Mouse (Mus musculus) left cerebral cortex, adult 11 months (tissue): Measurements from ENCODE around the gene Pik3r1.

ENCODE experiments used
- DNase-seq: peaks from one replicate; pipeline ENCODE4 v3.0.0; 2022; ENCODE audit warnings: low spot score

Pik3r1 gene

DNA sequence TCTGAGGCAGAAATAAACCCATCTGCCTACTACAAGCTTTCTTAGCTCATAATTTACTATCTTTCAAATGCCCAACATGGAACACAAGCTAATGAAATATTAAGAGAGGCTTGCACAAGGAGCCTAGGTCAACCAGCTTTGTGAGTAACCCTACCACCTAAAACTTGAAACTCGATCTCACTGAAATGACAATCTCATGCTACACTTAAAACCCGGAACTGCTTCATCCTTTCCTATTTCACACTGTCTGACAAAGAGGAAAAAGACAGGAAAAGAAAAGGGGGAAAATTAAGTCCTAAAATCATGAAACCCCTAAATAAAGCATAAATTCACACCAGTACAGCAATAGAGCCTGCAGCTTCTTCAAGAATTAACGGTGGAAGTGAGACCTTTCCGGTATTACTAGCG is 1.4 kb downstream of the Pik3r1 start:
- no peak for DNase-seq

DNA sequence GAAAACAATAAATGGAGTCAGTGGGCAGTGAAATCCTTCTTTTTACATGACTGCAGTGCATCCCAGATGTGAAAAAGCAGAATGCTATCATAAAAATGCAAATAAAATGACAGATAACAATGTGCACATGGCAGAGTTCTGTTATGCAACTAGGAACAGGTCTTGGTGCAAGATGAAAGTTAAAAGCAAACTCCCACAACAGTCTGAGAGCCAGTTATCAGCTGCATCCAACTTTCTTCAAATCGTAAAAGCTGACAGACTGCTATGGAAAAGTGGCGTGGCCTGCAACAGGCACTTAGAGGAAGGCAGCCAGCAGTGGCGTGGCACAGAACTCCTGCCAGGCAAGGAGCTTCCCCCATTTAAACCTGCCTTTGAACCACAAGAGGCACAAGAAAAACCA is 2.0 kb downstream of the Pik3r1 start:
- DNase-seq, result no peak

DNA sequence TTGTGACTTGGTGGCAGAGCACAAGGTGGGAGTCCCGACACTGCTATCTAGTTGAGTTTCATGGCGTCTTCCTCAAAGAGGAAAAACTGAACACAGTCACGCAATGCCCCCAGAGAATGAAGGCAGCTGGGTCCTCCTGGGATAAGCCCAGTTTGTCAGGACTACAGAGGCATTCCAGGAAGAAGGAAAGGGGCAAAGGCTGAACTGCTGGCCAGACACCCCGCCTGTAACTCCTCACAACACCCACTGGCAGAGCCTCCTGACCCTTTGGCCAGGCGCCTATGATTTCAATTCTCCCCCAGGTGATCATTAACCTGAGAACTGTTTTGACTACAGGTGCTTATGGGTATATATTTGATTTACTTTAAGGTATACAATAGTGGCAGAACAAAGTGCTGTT is 3.9 kb downstream of the Pik3r1 start:
- no peak for DNase-seq

DNA sequence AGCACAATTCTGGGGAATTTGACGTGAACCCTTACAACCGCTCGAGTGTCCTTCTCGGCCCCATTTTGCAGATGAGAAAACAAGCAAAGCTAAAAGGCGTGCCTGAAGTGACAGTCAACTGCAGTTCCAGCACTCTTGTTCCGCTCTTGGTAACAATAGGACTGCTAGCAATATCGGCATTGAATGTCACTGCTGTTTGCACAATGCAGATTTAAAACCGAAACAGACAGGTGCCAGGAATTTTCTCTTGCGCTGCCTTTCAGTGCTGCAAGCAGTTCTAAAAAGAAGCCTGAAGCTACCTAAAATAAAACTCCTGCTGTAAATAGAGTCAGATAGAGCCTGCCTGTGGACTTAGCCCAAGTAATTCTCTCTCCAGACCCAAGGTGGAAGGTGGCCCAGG is 4.3 kb downstream of the Pik3r1 start:
- no peak for DNase-seq

DNA sequence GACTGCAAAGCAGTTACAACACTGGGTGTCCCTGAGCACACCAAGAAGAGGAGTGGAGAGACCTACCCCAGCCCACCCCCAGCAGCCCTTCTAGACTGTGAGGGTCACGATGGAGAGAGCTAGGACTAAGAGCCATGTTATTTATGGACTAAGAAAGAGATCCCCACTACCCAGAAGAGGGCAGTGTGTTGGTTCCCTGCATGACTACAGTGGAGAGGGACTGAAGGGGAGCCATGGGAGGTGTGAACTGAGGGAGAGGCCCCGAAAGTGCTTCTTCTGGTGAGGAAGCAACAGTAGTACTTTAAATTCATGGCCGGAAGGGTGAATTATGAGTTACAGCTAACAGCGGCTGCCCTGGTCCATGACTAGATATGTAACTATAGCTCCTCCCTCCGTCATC is 4.9 kb downstream of the Pik3r1 start:
- no peak for DNase-seq

DNA sequence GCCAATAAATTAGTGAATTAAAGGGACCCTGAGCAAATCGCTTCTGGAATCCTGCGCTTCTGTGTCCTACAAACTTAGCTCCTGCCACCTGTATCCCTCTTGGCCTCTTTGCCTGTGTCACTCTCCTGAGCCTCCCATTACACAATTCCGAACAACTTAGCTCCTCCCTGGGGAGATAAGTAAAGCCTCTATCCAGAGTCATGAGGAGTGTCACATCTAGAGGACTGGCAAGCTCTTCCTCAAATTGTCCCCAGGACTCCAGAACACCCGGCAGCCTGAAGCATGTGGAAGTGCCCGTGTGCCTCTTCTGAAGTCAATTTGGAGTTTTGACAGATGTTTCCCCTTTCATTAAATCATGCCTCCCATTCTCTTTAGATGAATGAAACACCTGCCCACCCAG is 6.4 kb downstream of the Pik3r1 start:
- DNase-seq, result no peak

DNA sequence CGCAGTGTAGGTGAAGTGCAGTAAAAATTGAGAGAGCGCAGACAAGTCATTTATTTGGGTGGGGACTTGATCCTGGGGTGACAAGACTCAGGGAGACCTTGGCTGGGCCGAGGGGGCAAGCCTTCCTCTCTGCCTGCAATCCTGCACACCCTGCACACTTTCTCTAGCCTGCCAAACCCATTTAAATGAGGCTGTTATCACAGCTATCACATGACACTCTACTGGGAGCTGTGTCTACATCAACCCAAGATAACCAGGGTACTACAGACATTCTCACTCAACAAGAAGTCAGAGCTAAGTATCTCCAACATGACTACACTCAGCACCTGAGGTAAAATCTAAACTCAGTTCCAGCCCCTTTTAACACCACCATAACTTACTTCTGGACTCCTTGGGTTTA is 7.1 kb downstream of the Pik3r1 start:
- DNase-seq, result no peak

DNA sequence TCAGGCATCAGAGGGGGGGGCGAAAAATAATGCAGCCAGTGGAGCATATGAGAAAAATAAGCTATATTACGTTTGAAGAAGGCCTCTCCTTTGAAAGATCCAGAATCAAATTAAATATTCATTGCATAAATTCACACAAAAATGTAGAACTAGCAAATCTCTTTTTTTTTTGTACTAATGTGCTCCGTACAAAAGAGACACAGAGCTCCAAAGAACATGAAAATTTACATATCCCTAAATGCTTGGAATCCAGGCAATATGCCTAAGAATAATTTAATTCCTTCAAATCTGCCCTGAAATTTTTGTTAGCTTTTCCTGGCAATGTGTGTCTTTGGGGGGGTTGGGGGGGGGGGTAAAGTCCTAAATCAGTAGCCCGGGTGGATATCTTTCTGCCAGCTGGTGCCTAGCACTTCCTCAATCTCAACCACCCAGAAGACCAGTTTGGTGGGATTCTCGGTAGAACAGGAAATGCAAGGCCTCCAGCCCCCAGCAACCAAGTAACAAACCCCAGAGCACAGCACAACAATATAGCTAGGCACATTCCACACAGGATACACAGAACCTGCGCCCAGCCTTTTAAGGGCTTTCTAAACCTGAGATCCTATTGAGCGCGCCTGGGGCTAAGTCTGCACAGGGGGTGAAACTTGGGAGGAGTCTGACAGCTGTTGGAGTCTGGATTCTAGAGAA is 7.9 kb downstream of the Pik3r1 start:
- DNase-seq, result no peak

DNA sequence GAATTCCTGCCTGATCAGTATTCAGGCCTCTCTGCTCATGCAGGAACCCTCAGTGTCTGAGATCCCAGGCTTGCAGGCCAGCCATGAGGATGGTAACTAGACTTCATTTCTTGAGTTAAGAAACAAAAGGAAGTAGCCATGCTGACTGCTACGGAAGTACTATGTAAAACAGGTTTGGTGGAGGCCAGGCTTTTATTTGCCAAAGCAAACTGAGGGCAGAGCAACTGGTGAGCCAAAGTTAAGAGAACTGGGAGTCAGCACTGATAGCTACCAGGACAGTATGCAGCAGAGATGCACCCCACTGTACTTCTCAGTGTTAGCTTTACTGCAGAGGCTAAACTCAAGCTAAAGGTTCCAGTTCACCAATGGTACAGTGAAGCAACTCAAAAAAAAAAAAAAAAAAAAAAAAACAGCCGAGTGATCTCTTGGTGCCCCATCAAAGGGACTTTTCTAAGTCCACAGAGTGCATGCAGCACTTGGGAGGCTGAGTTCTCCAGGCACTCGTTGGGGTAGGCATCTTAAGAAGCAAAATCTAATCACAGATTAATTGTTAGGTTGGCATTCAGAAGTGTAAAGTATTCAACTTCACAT is 8.6 kb downstream of the Pik3r1 start:
- DNase-seq, result no peak

DNA sequence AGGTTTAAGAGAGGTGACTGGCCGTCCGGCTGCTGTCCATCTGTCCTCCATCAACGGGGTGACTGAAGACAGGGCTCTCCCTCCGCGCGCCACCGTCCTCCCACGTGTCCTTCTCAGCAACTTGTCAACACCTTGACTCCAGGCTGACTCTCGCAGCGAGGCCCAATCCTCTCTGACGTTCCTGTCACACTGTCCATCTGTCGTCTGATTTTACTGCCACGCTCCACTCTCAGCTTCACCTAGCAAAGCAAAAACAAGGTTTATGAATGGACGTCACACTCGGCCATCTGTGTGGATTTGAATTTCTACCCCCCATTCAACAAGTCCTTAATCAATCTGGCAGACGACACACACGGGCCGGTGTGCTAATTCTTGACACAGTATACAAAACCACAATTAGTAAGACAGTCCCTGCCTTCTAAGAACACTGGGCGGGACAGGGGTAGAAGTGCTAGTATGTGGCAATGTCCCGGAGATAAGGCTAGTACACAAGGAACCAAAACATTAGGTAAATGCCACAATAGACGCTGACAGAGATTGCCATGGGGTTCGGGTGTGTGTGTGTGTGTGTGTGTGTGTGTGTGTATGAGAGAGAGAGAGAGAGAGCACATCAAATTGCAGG is 10.1 kb downstream of the Pik3r1 start:
- no peak for DNase-seq

DNA sequence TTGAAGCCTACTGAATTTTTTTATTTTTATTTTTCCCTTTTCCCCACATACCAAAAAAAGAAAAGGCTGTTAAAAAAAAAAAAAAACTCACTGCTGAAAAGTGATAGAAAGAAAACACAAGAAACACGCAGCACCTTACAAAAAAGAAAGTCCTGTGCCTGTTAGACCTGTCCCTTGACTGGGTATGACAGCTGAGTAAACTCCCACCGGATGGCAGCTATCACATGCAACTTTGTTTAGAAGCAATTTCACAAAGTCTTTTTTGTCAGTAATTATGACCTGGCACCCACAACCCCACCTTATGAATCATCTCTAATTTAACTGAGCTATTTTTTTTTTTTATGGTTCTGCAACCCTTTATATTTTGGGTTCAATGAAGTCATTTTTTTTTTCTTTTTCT is 12.8 kb downstream of the Pik3r1 start:
- DNase-seq, result no peak

DNA sequence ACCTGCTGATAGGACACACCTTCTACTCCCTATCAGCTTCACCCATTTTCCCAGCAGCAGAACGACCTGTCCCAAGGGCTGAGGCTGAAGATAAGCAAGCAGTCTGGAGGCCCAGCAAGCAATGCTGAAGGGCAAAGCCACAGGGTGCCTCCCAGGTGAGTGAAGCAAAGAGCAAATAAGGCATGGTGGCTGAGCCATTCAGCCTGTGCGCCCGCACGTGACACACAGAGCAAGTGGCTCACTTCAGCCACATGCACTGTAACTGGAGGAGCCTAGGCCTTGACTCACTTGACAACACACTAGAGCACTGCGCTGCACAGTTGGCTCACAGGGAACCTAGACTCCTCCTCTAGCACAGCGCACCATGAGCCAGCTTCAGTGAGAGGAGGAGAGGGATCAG is 14.4 kb downstream of the Pik3r1 start:
- no peak for DNase-seq

DNA sequence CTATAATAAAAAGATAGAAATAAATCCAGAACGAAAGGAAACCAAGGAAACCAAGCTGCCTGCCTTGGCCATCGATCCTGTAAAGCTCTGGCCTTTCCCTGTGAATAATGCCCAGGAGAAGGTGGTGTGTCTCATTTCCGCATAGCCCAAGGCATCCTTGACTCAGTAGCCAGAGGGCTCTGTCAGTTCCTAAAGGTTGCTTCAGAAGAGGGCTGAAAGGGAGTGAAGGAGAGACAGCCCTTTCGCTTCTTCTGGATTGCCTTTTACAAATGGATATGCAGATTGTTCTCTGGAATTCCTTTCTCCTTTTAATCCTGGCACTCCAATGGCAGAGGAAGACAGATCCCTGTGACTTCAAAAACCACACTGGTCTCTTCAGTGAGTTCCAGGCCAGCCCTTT is 16.2 kb downstream of the Pik3r1 start:
- no peak for DNase-seq

DNA sequence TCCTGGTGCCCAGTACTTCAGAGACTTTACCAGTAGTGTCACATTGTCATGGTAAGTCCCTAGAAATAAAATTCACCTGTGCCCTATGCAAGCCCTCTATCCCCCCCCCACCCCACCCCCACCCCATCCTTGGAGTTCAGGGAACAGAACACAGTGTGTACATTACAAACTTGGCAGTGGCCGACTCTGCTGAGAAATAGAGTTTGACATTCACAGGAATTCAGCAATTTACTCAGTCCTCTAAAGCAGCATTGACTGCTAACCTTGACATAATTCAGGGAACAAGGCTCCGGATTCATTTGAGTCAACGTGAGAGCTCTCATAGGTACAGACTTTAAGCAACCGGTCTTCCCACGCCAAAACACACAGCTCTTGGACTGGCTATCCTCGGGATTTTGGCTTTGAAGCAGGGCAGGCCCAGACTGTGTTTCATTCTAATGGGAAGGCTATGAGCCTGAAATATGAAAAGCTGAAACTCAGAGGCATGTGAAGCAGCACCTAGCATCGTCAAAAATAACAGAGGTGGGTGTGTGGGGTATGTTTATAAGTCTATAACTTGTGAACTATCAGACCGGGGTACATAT is 21.9 kb downstream of the Pik3r1 start:
- no peak for DNase-seq

DNA sequence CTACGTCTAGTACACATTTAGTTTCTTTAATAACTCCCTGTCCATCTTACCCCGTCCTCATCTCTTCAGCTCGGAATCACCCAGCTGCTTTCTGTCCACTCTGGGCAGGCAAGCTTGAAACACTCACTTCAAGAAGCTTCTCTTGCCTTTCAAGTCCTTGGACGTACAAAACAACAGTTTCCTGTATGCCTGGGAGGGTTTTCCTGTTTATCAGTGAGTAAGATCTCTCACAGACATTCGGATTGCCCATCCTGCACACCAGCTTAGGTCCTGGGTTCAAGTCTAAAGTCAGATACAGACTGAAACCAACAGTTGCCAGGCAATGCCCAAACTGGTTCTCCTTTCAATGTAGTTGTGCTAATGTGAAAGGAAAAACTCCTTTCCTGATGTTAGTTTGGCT is 23.1 kb downstream of the Pik3r1 start:
- no peak for DNase-seq

DNA sequence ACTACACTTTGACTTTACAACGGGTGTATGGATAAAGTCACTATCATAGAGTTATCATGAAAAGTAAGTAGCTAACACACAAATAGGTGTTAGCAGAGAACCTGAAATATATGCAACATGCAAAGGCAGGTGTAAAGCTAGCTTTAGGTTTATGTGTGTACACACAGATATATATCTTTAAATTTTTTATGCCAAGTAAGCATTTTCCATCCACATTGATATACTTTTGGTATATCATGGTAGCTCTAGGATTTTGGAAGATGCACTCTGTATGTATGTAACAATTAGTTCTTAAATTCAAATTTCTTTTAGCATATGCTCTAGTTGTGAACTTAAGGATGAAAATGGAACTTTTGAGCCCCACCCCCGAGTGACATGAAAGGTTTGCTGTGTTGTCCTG is 24.0 kb downstream of the Pik3r1 start:
- no peak for DNase-seq

DNA sequence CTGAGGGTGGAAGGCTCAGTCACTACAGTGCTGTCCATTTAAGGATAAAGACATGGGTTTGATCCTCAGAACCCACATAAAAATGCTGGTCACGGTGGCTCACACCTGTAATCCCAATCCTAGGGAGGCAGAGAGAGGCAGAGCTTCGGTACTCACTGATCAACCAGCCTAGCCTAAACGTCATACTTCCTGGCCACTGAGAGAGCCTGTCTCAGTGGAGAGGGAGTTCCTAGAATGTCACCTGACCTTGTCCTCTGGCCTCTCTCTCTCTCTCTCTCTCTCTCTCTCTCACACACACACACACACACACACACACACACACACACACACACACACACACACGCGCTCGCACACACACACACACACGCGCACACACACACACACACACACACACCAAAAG is 24.8 kb downstream of the Pik3r1 start:
- DNase-seq, result no peak

DNA sequence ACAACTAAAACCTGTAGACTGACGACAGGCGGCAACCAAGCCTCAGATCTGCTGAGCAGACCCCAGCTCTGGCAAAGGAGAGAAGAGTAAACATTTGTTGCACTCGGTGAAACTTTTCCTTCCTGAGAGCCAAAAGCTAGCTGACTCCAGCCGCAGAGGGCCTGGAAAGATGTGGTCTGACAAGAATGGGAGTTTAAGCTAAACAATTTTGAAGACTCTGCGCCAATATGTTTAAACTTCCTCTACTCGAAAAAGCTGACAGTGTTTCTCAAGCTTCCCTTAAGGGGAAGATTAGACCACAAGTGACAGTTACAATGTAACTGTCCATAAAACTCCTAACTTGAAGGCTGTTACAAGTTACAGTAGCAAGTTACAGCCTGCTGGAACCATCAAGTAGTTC is 25.4 kb downstream of the Pik3r1 start:
- no peak for DNase-seq

DNA sequence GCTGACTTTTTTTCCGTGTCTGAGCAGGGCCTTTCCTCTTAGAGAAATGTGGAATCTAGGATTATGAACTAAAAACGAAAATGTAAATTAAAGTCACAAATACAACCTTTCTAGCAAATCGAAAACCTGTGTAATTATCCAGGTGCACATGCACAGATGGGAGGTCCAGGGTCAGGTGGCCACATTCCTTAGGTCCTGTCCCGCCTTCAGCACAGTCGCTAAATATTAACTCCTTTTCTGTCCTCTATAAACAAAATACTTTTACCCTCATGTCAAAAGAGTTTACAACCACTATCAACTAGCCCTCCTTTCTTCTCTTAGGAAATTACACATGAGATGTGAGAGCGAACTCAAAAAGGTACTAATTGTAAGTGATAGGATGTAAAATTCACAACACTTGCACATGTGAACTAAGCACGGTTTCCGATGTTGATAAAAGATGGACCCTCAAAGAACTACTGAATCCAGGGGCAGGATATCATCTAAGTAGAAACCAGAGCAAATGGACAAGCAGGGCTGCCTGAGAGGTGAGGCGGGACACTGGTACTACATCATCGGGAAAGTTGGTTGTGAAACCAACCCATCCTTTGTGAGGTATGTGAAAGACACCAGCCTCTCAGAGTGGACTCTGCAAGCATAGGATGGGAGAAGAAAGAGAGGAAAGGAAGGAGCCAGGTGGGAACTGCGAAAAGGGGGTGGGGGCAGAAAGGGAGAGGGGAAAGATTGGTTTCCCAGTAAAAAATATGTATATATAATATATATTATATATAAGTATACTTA is 26.3 kb downstream of the Pik3r1 start:
- DNase-seq, result no peak

DNA sequence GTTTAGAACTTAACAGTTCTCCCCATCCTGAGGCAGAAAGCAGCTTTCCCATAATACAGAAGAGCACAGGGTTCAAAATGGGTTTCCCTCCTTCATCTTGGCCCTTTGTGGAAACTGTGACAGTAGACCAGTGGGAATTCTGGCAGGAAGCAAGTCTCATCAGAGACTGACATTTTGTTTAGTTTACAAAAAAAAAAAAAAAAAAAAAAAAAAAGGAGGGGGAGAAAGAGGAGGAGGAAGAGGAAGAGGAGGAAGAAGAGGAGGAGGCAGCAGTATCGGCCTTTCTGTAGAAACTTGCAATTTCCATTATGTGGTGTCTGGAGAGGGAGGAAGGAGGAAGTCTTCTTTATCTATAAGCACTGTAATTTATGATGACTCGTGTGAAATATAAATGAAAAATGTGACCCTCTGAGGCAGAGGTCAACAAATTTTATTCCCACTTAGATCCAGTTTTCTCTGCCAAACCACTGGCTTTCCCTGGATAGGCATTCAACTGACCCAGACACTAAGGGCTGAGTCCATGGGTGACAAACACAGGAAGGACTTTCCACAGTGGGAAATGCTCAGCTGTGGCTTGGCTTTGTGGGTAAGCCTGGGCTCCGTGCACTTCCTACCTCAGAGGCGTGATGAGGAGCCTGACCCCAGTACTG is 28.2 kb downstream of the Pik3r1 start:
- no peak for DNase-seq

DNA sequence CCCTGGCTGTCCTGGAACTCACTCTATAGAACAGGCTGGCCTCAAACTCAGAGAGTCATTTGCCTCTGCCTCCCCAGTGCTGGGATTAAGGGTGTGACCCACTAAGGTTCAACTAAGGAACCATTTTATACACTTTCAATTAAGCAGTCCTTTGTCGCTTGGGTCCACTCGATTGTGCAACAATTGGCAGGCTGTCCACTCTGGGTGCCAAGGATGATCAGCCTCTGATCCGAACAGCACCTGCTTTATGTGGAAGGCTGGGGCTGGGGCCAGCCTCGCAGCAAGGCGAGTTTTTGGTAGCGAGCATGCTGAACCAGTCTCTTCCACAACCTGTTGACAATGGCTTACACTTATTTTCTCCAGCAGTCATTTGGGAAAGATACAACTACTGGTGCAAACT is 29.2 kb downstream of the Pik3r1 start:
- DNase-seq, result no peak
